Mouse (Mus musculus) MEL (cell line): Measurements from ENCODE around the gene Man1c1. TPM values are rescaled to one million over a fixed set of nuclear protein-coding genes. Genes with fewer than 3 reads are reported as not detected.

ENCODE experiments used
- DNase-seq: peaks from one replicate; pipeline ENCODE4 v3.0.0; 2011; ENCODE audit warnings: low read depth, low spot score
- H3K27ac ChIP-seq: 2 replicates; pipeline ENCODE4 v1.5.1; 2012; ENCODE audit warnings: low read depth, mild to moderate bottlenecking, control low read depth, low read length, moderate library complexity; ENCODE audit not compliant: control insufficient read depth
- H3K27me3 ChIP-seq, 2 experiments: fragments of 150-350 bp in 1 of 2; sonication (generic) in 1 of 2; 2 replicates each; pipeline ENCODE4 v1.6.1; 2012; ENCODE audit warnings: low read length in 2 of 2, mild to moderate bottlenecking in 2 of 2, improper control_type of control experiment in 1 of 2, moderate library complexity in 1 of 2; ENCODE audit not compliant: insufficient read depth in 2 of 2, control insufficient read depth in 1 of 2
- H3K36me3 ChIP-seq, 2 experiments: 2 replicates each; pipeline ENCODE4 v1.6.1; 2012 to 2014; ENCODE audit warnings: low read length in 2 of 2, improper control_type of control experiment in 1 of 2, inconsistent platforms in 1 of 2, mild to moderate bottlenecking in 1 of 2; ENCODE audit not compliant: insufficient read depth in 2 of 2, control insufficient read depth in 1 of 2
- H3K4me1 ChIP-seq, 2 experiments: fragments of 150-350 bp in 1 of 2; sonication (generic) in 1 of 2; 2 replicates each; pipeline ENCODE4 v1.6.1; 2012; ENCODE audit warnings: low read length in 2 of 2, improper control_type of control experiment in 1 of 2, mild to moderate bottlenecking in 1 of 2; ENCODE audit not compliant: insufficient read depth in 2 of 2, control insufficient read depth in 1 of 2
- H3K4me3 ChIP-seq, 2 experiments: fragments of 150-350 bp in 1 of 2; sonication (generic) in 1 of 2; 2 replicates each; pipeline ENCODE4 v1.5.1; 2012; ENCODE audit warnings: low read depth in 2 of 2, low read length in 2 of 2, mild to moderate bottlenecking in 2 of 2, moderate library complexity in 2 of 2, control low read depth in 1 of 2, improper control_type of control experiment in 1 of 2; ENCODE audit not compliant: control insufficient read depth in 1 of 2, insufficient read depth in 1 of 2
- H3K79me2 ChIP-seq: 2 replicates; pipeline ENCODE4 v1.6.1; 2012; ENCODE audit warnings: mild to moderate bottlenecking, low read length, moderate library complexity; ENCODE audit not compliant: control insufficient read depth, poor library complexity, insufficient read depth
- H3K9ac ChIP-seq: 2 replicates; pipeline ENCODE4 v1.6.1; 2012; ENCODE audit warnings: low read depth, mild to moderate bottlenecking, control low read depth, low read length, moderate library complexity; ENCODE audit not compliant: control insufficient read depth, poor library complexity, severe bottlenecking
- H3K9me3 ChIP-seq: fragments of 150-350 bp; sonication (generic); replicated peaks from 2 replicates; pipeline ENCODE4 v1.6.1; 2012; ENCODE audit warnings: mild to moderate bottlenecking, low read length, improper control_type of control experiment, moderate library complexity; ENCODE audit not compliant: insufficient read depth
- BHLHE40 ChIP-seq: IDR thresholded peaks from 2 replicates; pipeline ENCODE4 v1.6.1; 2012; ENCODE audit warnings: low read depth, mild to moderate bottlenecking, inconsistent platforms, low read length, improper control_type of control experiment, borderline replicate concordance
- CHD1 ChIP-seq: IDR thresholded peaks from 2 replicates; pipeline ENCODE4 v1.6.1; 2012; ENCODE audit warnings: low read depth, mild to moderate bottlenecking, inconsistent platforms, low read length, improper control_type of control experiment
- CHD2 ChIP-seq: IDR thresholded peaks from 2 replicates; pipeline ENCODE4 v1.6.1; 2011; ENCODE audit warnings: low read length, improper control_type of control experiment
- CTCF ChIP-seq, 3 experiments: IDR thresholded peaks in 2 of 3; conservative IDR thresholded peaks in 1 of 3; 2 replicates each; pipeline ENCODE4 v1.5.1; 2011 to 2012; ENCODE audit warnings: low read length in 3 of 3, low read depth in 2 of 3, mild to moderate bottlenecking in 2 of 3, improper control_type of control experiment in 1 of 3, inconsistent platforms in 1 of 3, mixed read lengths in 1 of 3, moderate library complexity in 1 of 3; ENCODE audit not compliant: control insufficient read depth in 1 of 3, insufficient read depth in 1 of 3, poor library complexity in 1 of 3, severe bottlenecking in 1 of 3
- E2F4 ChIP-seq: IDR thresholded peaks from 2 replicates; pipeline ENCODE4 v1.6.1; 2011; ENCODE audit warnings: low read depth, low read length, improper control_type of control experiment, borderline replicate concordance
- ELF1 ChIP-seq: IDR thresholded peaks from 2 replicates; pipeline ENCODE4 v1.6.1; 2014; ENCODE audit warnings: low read depth, mild to moderate bottlenecking, inconsistent platforms, low read length, improper control_type of control experiment, moderate library complexity
- EP300 ChIP-seq, 2 experiments: IDR thresholded peaks; 2 replicates each; pipeline ENCODE4 v1.6.1; 2011; ENCODE audit warnings: improper control_type of control experiment in 2 of 2, low read length in 2 of 2, low read depth in 1 of 2, mild to moderate bottlenecking in 1 of 2
- ETS1 ChIP-seq: IDR thresholded peaks from 2 replicates; pipeline ENCODE4 v1.6.1; 2012; ENCODE audit warnings: low read depth, mild to moderate bottlenecking, inconsistent platforms, low read length, improper control_type of control experiment, moderate library complexity
- HCFC1 ChIP-seq: IDR thresholded peaks from 2 replicates; pipeline ENCODE4 v1.6.1; 2012; ENCODE audit warnings: low read depth, mild to moderate bottlenecking, inconsistent platforms, low read length, improper control_type of control experiment, moderate library complexity
- KAT2A ChIP-seq: conservative IDR thresholded peaks from 2 replicates; pipeline ENCODE4 v1.6.1; 2012; ENCODE audit warnings: low read depth, low read length, improper control_type of control experiment, inconsistent platforms
- MAFK ChIP-seq: IDR thresholded peaks from 2 replicates; pipeline ENCODE4 v1.6.1; 2011; ENCODE audit warnings: low read depth, mild to moderate bottlenecking, low read length, improper control_type of control experiment, borderline replicate concordance
- MAX ChIP-seq: IDR thresholded peaks from 2 replicates; pipeline ENCODE4 v1.6.1; 2011; ENCODE audit warnings: low read length, improper control_type of control experiment
- MAZ ChIP-seq: IDR thresholded peaks from 2 replicates; pipeline ENCODE4 v1.6.1; 2012; ENCODE audit warnings: low read depth, mild to moderate bottlenecking, inconsistent platforms, low read length, improper control_type of control experiment
- MEF2A ChIP-seq: IDR thresholded peaks from 2 replicates; pipeline ENCODE4 v1.6.1; 2014; ENCODE audit warnings: low read depth, mild to moderate bottlenecking, inconsistent platforms, low read length, improper control_type of control experiment; ENCODE audit not compliant: poor library complexity, insufficient replicate concordance, severe bottlenecking; ENCODE audit errors: extremely low read depth
- MXI1 ChIP-seq: IDR thresholded peaks from 2 replicates; pipeline ENCODE4 v1.6.1; 2011; ENCODE audit warnings: mild to moderate bottlenecking, low read depth, low read length, improper control_type of control experiment
- MYC ChIP-seq: IDR thresholded peaks from 2 replicates; pipeline ENCODE4 v1.6.1; 2011; ENCODE audit warnings: low read depth, mild to moderate bottlenecking, low read length, improper control_type of control experiment, moderate library complexity
- POLR2A ChIP-seq, 2 experiments: IDR thresholded peaks; 2 replicates each; pipeline ENCODE4 v1.6.1; 2011 to 2012; ENCODE audit warnings: low read length in 2 of 2, mild to moderate bottlenecking in 2 of 2, control low read depth in 1 of 2, improper control_type of control experiment in 1 of 2, low read depth in 1 of 2, moderate library complexity in 1 of 2; ENCODE audit not compliant: control insufficient read depth in 1 of 2, insufficient read depth in 1 of 2, poor library complexity in 1 of 2
- POLR2AphosphoS2 ChIP-seq: IDR thresholded peaks from 2 replicates; pipeline ENCODE4 v1.6.1; 2011; ENCODE audit warnings: low read length, improper control_type of control experiment
- POLR2AphosphoS5 ChIP-seq: IDR thresholded peaks from 2 replicates; pipeline ENCODE4 v1.6.1; 2012; ENCODE audit warnings: low read depth, borderline replicate concordance, mild to moderate bottlenecking, inconsistent platforms, low read length, moderate library complexity, mixed read lengths
- RCOR1 ChIP-seq: IDR thresholded peaks from 2 replicates; pipeline ENCODE4 v1.6.1; 2012; ENCODE audit warnings: low read depth, mild to moderate bottlenecking, inconsistent platforms, low read length, improper control_type of control experiment
- SMC3 ChIP-seq: IDR thresholded peaks from 2 replicates; pipeline ENCODE4 v1.6.1; 2011; ENCODE audit warnings: low read depth, low read length, improper control_type of control experiment
- TAL1 ChIP-seq: IDR thresholded peaks from 2 replicates; pipeline ENCODE4 v1.6.1; 2012; ENCODE audit warnings: mild to moderate bottlenecking, inconsistent platforms, low read length, moderate library complexity, mixed read lengths
- TBP ChIP-seq: IDR thresholded peaks from 2 replicates; pipeline ENCODE4 v1.8.0; 2011; ENCODE audit warnings: low read depth, low read length, improper control_type of control experiment
- TCF12 ChIP-seq: IDR thresholded peaks from 2 replicates; pipeline ENCODE4 v1.6.1; 2014; ENCODE audit warnings: low read depth, mild to moderate bottlenecking, inconsistent platforms, low read length, improper control_type of control experiment, moderate library complexity
- UBTF ChIP-seq: IDR thresholded peaks from 2 replicates; pipeline ENCODE4 v1.6.1; 2012; ENCODE audit warnings: low read depth, mild to moderate bottlenecking, inconsistent platforms, low read length, improper control_type of control experiment, moderate library complexity, borderline replicate concordance; ENCODE audit not compliant: insufficient read depth
- USF1 ChIP-seq: IDR thresholded peaks from 2 replicates; pipeline ENCODE4 v1.6.1; 2014; ENCODE audit warnings: low read depth, mild to moderate bottlenecking, inconsistent platforms, low read length, improper control_type of control experiment, moderate library complexity
- ZC3H11A ChIP-seq: IDR thresholded peaks from 2 replicates; pipeline ENCODE4 v1.6.1; 2012; ENCODE audit warnings: low read depth, mild to moderate bottlenecking, inconsistent platforms, low read length, improper control_type of control experiment
- polyA plus RNA-seq, 2 experiments: library from polyadenylated mRNA; stranded (reverse) in 1 of 2; unstranded in 1 of 2; fragments of >175 nt in 1 of 2; fragments of >200 nt in 1 of 2; gene quantifications; 2 replicates each; pipeline versions ENCODE4 v1.2.1 to v1.2.4; 2012; ENCODE audit warnings: low replicate concordance in 2 of 2, low read depth in 1 of 2; ENCODE audit not compliant: insufficient read length in 2 of 2, insufficient read depth in 1 of 2, missing spikeins in 1 of 2
- total RNA-seq: library from RNA; depleted of rRNA; stranded (reverse); fragments of 300-350 nt; gene quantifications from 2 replicates; pipeline ENCODE4 v1.2.3, GENCODE M21; 2012

Man1c1 gene
- total and polyA plus RNA-seq, 3 experiments, result 1.9 to 5.2 TPM; not detected in 1

GRCm38 (mm10) chr4:134644410-134644809 is 59.7 kb downstream of the Man1c1 start:
- H3K4me1 ChIP-seq, result no peaks in the 10 kb centered on the region
- TF ChIP-seq ZC3H11A (no peak), MAZ (no peak), E2F4 (no peak), HCFC1 (no peak), MAX (no peak), ETS1 (no peak), BHLHE40 (no peak), USF1 (no peak), TBP (no peak), MXI1 (no peak), TAL1 (no peak), MYC (no peak), MEF2A (no peak), CHD1 (no peak), CTCF (IDR thresholded peaks at IDR 0.05 in 2 of 3, conservative IDR thresholded peaks at IDR 0.05 in 1 of 3; ENCODE audit: control insufficient read depth in 1 of 3, insufficient read depth in 1 of 3, low read depth in 2 of 3, low read length in 3 of 3, poor library complexity in 1 of 3, severe bottlenecking in 1 of 3) (no peak), CHD2 (no peak), EP300 (IDR thresholded peaks at IDR 0.05; ENCODE audit: low read depth in 1 of 2, low read length in 2 of 2) (no peak), POLR2A (IDR thresholded peaks at IDR 0.05; ENCODE audit: control insufficient read depth in 1 of 2, insufficient read depth in 1 of 2, low read depth in 1 of 2, low read length in 2 of 2, poor library complexity in 1 of 2) (no peak), POLR2AphosphoS5 (no peak), TCF12 (no peak)
- no peaks in the 10 kb centered on the region for H3K79me2 ChIP-seq
- H3K27me3 ChIP-seq, result no peaks in the 10 kb centered on the region
- H3K36me3 ChIP-seq, result no peaks in the 10 kb centered on the region
- no peak overlapping the region for H3K4me3 ChIP-seq
- no peak overlapping the region for H3K27ac ChIP-seq
- no peak for DNase-seq
- H3K9ac ChIP-seq, result no peak overlapping the region
- H3K9me3 ChIP-seq, result no peaks in the 10 kb centered on the region

- TF ChIP-seq RCOR1, result no peak
- no peak for TF ChIP-seq CHD2
- no peak for TF ChIP-seq TBP
- TF ChIP-seq SMC3, result no peak
- no peak for TF ChIP-seq POLR2AphosphoS5
- TF ChIP-seq ELF1, result no peak
- TF ChIP-seq MYC, result no peak
- TF ChIP-seq POLR2A (IDR thresholded peaks at IDR 0.05; ENCODE audit: control insufficient read depth in 1 of 2, insufficient read depth in 1 of 2, low read depth in 1 of 2, low read length in 2 of 2, poor library complexity in 1 of 2), result no peak
- TF ChIP-seq TAL1, result no peak
- TF ChIP-seq KAT2A, result no peak
- no peak for TF ChIP-seq ZC3H11A
- TF ChIP-seq MAFK, result no peak
- no peak for TF ChIP-seq MAZ
- TF ChIP-seq MXI1, result no peak
- TF ChIP-seq TCF12, result no peak
- no peak for TF ChIP-seq POLR2AphosphoS2
- TF ChIP-seq UBTF, result no peak
- TF ChIP-seq HCFC1, result no peak
- no peak for TF ChIP-seq E2F4
- TF ChIP-seq MAX, result no peak
- H3K27me3 ChIP-seq, result no peaks in the 10 kb centered on the region
- no peak overlapping the region for H3K4me3 ChIP-seq
- no peak overlapping the region for H3K27ac ChIP-seq
- H3K4me1 ChIP-seq, result no peaks in the 10 kb centered on the region
- H3K79me2 ChIP-seq, result no peaks in the 10 kb centered on the region
- no peak for DNase-seq
- H3K36me3 ChIP-seq, result no peaks in the 10 kb centered on the region
- H3K9ac ChIP-seq, result no peak overlapping the region
- H3K9me3 ChIP-seq, result no peaks in the 10 kb centered on the region
Measured at GRCm38 (mm10) chr4:134641711-134642516, 62.2 kb downstream of the Man1c1 start.
